Mouse (Mus musculus) embryonic facial prominence, embryonic 14.5 days (tissue): Measurements from ENCODE around the gene Osbpl8. TPM values are rescaled to one million over a fixed set of nuclear protein-coding genes. Genes with fewer than 3 reads are reported as not detected.
A peak's percentile ranks its signal among the peaks of the same experiment; 100 is the strongest.

Experiments used
- ATAC-seq: fragments of 200-750 bp; cut with Nextera tagmentation; 2 replicates; pipeline ENCODE4 v1.8.0; 2017; ENCODE audit warnings: low read depth, moderate number of reproducible peaks, moderate TSS enrichment
- DNase-seq: peaks from one replicate; pipeline ENCODE4 v3.0.0-alpha.2; 2015; ENCODE audit warnings: low spot score
- H3K27ac ChIP-seq: fragments of 300-500 bp; sonication (generic); replicated peaks from 2 replicates; pipeline ENCODE4 v1.5.1; 2014; ENCODE audit warnings: low read depth, mild to moderate bottlenecking, low read length, moderate library complexity
- H3K27me3 ChIP-seq: fragments of 300-500 bp; sonication (generic); replicated peaks from 2 replicates; pipeline ENCODE4 v1.6.1; 2014; ENCODE audit warnings: low read length; ENCODE audit not compliant: control insufficient read depth, insufficient read depth
- H3K36me3 ChIP-seq: fragments of 300-500 bp; sonication (generic); 2 replicates; pipeline ENCODE4 v1.6.1; 2014; ENCODE audit warnings: low read length, mixed read lengths; ENCODE audit not compliant: control insufficient read depth, insufficient read depth
- H3K4me1 ChIP-seq: fragments of 300-500 bp; sonication (generic); 2 replicates; pipeline ENCODE4 v1.6.1; 2014; ENCODE audit warnings: antibody characterized with exemption, low read length; ENCODE audit not compliant: control insufficient read depth, insufficient read depth
- H3K4me2 ChIP-seq: fragments of 300-500 bp; sonication (generic); 2 replicates; pipeline ENCODE4 v1.6.1; 2014; ENCODE audit warnings: low read depth, mild to moderate bottlenecking, low read length, moderate library complexity, mixed read lengths
- H3K4me3 ChIP-seq: fragments of 300-500 bp; sonication (generic); 2 replicates; pipeline ENCODE4 v1.5.1; 2014; ENCODE audit warnings: low read depth, mild to moderate bottlenecking, low read length
- H3K9ac ChIP-seq: fragments of 300-500 bp; sonication (generic); 2 replicates; pipeline ENCODE4 v1.6.1; 2014; ENCODE audit warnings: low read depth, mild to moderate bottlenecking, low read length, moderate library complexity, mixed read lengths
- H3K9me3 ChIP-seq: fragments of 300-500 bp; sonication (generic); 2 replicates; pipeline ENCODE4 v1.6.1; 2016; ENCODE audit warnings: low read length; ENCODE audit not compliant: control insufficient read depth
- WGBS: fragments of 180-500 bp; shearing (Covaris S2); extraction: QIAGEN DNeasy Blood & Tissue Kit; methylation state at CpG from one replicate; pipeline ENCODE4 v1.1.7; 2014; 5-methylcytosine and 5-hydroxymethylcytosine counted together
- polyA plus RNA-seq: library from polyadenylated mRNA; unstranded; fragments of >200 nt; fragmentation: Nextera tagmentation; extraction: Ambion mirVana; gene quantifications from 2 replicates; pipeline ENCODE4 v1.2.1, GENCODE M21; 2014

Osbpl8 gene
- polyA plus RNA-seq, 1 experiment from 2014 or later: 9.5 TPM

DNA sequence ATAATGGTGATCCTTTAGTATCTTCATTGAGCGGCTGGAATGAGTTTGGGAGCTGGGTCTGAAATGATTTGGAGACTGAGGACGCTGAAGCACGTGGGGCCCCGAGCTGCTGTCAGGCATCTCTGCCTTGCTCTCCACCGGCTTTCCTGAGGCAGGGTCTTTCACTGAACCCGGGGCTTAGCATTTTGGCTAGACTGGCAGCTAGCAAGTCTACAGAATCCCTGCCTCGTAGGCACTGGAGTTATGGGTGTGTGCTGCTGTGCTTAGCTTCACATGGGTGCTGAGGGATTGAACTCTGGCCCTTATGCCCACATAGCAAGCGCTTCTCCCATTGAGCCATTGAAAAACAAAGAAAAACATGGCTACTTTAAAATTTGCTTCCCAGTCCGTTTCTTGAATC, 42.8 kb downstream of the Osbpl8 start:
- Histone ChIP-seq H3K9ac (no peak overlapping the region), H3K4me3 (no peak overlapping the region), H3K27me3 (no peaks in the 10 kb centered on the region), H3K36me3 (0 out of 2 replicates have a peak, but pooled peaks cover 3% of the 10 kb centered on the region), H3K4me2 (no peak overlapping the region), H3K4me1 (no peaks in the 10 kb centered on the region), H3K9me3 (no peaks in the 10 kb centered on the region), H3K27ac (no peak overlapping the region)
- WGBS: 74% methylated on average over 9 of the region's 9 CpGs
- no peak for ATAC-seq
- no peak for DNase-seq

GRCm38 (mm10) chr10:111214084-111214483, 49.5 kb downstream of the Osbpl8 start:
- WGBS: 88% methylated on average over 3 of the region's 3 CpGs
- Histone ChIP-seq H3K4me2 (no peak overlapping the region), H3K4me1 (no peaks in the 10 kb centered on the region), H3K27me3 (no peaks in the 10 kb centered on the region), H3K9me3 (no peaks in the 10 kb centered on the region), H3K9ac (no peak overlapping the region), H3K4me3 (no peak overlapping the region), H3K27ac (no peak overlapping the region), H3K36me3 (no peaks in the 10 kb centered on the region)
- DNase-seq: no peak
- ATAC-seq: no peak

GRCm38 (mm10) chr10:111214696-111215095, 50.1 kb downstream of the Osbpl8 start:
- Histone ChIP-seq H3K9ac (no peak overlapping the region), H3K4me1 (no peaks in the 10 kb centered on the region), H3K27ac (no peak overlapping the region), H3K4me2 (no peak overlapping the region), H3K36me3 (no peaks in the 10 kb centered on the region), H3K27me3 (no peaks in the 10 kb centered on the region), H3K4me3 (no peak overlapping the region), H3K9me3 (no peaks in the 10 kb centered on the region)
- DNase-seq (no peak), ATAC-seq (no peak)
- WGBS: 83% methylated on average over 2 of the region's 2 CpGs

- ATAC-seq: no peak
- H3K4me1 ChIP-seq: no peaks in the 10 kb centered on the region
- H3K27me3 ChIP-seq: no peaks in the 10 kb centered on the region
- H3K36me3 ChIP-seq: no peaks in the 10 kb centered on the region
- no peaks in the 10 kb centered on the region for H3K9me3 ChIP-seq
- H3K4me3 ChIP-seq: no peak overlapping the region
- H3K27ac ChIP-seq: no peak overlapping the region
- no peak overlapping the region for H3K9ac ChIP-seq
- no peak overlapping the region for H3K4me2 ChIP-seq
- DNase-seq: no peak
- 75% methylated on average over 3 of the region's 3 CpGs for WGBS
Observed at GRCm38 (mm10) chr10:111215572-111215971, 51.0 kb downstream of the Osbpl8 start.

DNA sequence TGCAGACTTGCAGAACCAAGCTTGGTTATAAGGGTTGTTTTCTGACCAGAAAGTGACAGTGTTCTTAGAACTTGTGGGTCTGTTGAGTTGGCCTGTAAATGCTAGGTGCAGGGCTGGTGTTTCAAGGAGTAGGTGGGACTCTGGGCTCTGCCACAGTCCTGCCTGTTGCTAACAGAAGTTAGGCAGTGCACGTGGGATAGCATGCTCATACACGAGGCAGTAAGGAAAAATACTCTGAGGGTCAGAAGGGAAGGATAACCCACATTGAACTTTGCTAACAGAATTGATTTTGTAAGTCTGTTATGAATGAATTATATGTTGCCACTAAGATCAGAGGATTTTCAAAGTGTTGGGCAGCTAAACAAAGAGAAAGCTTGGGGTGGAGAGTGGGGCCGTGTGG, 51.6 kb downstream of the Osbpl8 start:
- Histone ChIP-seq H3K9me3 (no peaks in the 10 kb centered on the region), H3K4me2 (no peak overlapping the region), H3K27me3 (no peaks in the 10 kb centered on the region), H3K27ac (no peak overlapping the region), H3K36me3 (no peaks in the 10 kb centered on the region), H3K4me1 (no peaks in the 10 kb centered on the region), H3K4me3 (no peak overlapping the region), H3K9ac (no peak overlapping the region)
- 81% methylated on average over 3 of the region's 3 CpGs for WGBS
- DNase-seq: no peak
- no peak for ATAC-seq

DNA sequence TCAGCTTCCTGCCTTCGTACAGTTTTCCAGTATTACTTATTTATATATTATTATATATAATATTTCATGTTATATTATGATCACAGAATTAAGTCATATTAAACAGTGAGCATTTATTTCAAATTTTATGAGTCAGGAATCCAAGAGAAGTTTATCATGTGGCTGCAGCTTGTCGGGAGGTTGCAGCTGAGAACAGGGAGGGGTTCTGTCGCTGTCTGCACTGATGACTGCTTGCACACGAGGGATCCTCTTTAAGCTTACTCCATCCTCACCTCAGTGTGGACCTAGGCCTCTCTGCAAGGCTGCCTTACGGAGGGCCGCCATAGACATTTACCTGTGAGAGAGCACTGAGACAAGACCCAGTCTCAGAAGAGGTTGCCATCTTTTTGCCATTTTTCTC, 58.0 kb downstream of the Osbpl8 start:
- 72% methylated on average over 6 of the region's 6 CpGs for WGBS

GRCm38 (mm10) chr10:111223218-111223830, 58.8 kb downstream of the Osbpl8 start:
- no peaks in the 10 kb centered on the region for H3K9me3 ChIP-seq
- no peak overlapping the region for H3K9ac ChIP-seq
- ATAC-seq (peak; percentile 76), DNase-seq (peak; percentile 27)
- no peaks in the 10 kb centered on the region for H3K36me3 ChIP-seq
- no peaks in the 10 kb centered on the region for H3K4me1 ChIP-seq
- H3K4me3 ChIP-seq: no peak overlapping the region
- H3K27ac ChIP-seq: no peak overlapping the region
- H3K27me3 ChIP-seq: no peaks in the 10 kb centered on the region
- no peak overlapping the region for H3K4me2 ChIP-seq
- 33% methylated on average over 10 of the region's 10 CpGs for WGBS

More for the DNA sequence above, 58.0 kb downstream of the Osbpl8 start:
- H3K4me2 ChIP-seq: no peak overlapping the region
- DNase-seq (no peak), ATAC-seq (no peak)
- no peak overlapping the region for H3K27ac ChIP-seq
- no peak overlapping the region for H3K9ac ChIP-seq
- no peaks in the 10 kb centered on the region for H3K27me3 ChIP-seq
- no peaks in the 10 kb centered on the region for H3K36me3 ChIP-seq
- no peak overlapping the region for H3K4me3 ChIP-seq
- H3K4me1 ChIP-seq: no peaks in the 10 kb centered on the region
- no peaks in the 10 kb centered on the region for H3K9me3 ChIP-seq

DNA sequence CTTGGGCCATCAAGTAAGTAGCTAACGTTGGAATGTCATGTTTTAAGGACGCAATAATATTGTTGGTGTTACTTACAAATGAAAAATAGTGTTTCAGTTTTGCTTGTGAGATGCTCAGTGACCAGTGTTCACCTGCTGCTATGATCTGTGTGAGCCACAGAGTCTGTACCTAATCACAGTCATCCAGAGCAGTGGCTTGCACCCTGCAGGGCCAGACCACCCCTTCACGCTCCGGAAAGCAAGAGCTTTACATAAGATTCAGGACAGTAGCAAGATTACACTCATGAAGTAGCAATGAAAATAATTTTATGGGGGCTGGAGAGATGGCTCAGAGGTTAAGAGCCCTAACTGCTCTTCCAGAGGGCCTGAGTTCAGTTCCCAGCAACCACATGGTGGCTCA, 60.1 kb downstream of the Osbpl8 start:
- no peaks in the 10 kb centered on the region for H3K9me3 ChIP-seq
- no peaks in the 10 kb centered on the region for H3K4me1 ChIP-seq
- H3K4me3 ChIP-seq: no peak overlapping the region
- H3K4me2 ChIP-seq: no peak overlapping the region
- no peak for DNase-seq
- no peaks in the 10 kb centered on the region for H3K27me3 ChIP-seq
- WGBS: 89% methylated on average over 4 of the region's 4 CpGs
- no peaks in the 10 kb centered on the region for H3K36me3 ChIP-seq
- no peak overlapping the region for H3K9ac ChIP-seq
- H3K27ac ChIP-seq: no peak overlapping the region
- no peak for ATAC-seq

- H3K4me1 ChIP-seq: no peaks in the 10 kb centered on the region
- no peaks in the 10 kb centered on the region for H3K27me3 ChIP-seq
- no peak overlapping the region for H3K4me2 ChIP-seq
- H3K9ac ChIP-seq: no peak overlapping the region
- DNase-seq: peak; percentile 89
- 43% methylated on average over 3 of the region's 3 CpGs for WGBS
- no peak overlapping the region for H3K4me3 ChIP-seq
- no peak overlapping the region for H3K27ac ChIP-seq
- H3K9me3 ChIP-seq: no peaks in the 10 kb centered on the region
- ATAC-seq: no peak
- no peaks in the 10 kb centered on the region for H3K36me3 ChIP-seq
Observed at GRCm38 (mm10) chr10:111226508-111226907, 62.0 kb downstream of the Osbpl8 start.
